Mouse (Mus musculus) monocyte, adult 2 months (primary cell): ENCODE measurements at regions not wholly inside any gene's neighbourhood (a gene's known extent, or its start where the extent isn't known, plus 50 kb on each side); places are given as distances from the start of the nearest gene placed in this dataset.

Experiments
- DNase-seq, 2 experiments: peaks; one replicate each; pipeline ENCODE4 v3.0.0; 2022; ENCODE audit warnings: low spot score in 2 of 2, low read depth in 1 of 2

DNA sequence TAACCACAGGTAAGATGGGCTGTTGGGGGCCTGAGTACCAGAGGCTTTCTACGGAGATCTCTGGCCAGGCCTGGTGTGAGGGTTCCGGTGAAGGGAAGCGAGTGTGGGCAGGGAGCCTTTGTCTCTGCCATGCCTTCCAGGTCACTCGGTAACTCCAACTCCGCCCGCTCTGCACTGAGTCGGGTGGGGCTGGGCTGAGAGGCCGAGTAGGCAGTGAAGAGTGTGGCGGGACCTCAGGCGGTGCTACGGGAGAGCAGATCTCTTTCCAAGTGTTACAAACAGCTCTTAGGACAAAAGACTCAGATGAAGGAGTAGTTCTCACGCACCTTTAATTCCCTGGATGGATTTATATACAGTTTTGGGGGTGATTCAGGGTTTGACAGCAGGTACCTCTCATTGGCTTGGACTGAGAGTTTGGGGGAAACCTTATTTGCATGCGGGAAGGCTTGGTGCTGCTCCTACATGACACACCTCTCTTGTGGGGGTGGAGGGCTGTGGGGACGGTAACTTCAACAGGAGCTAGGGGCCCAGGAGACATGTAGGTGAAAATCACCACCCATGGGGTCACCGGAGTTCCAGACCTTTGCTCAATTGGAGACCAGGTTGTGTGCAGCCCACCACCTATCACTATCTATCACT is 54.7 kb upstream of the Ralgps2 start:
- no peak for DNase-seq

- DNase-seq, result no peak
These were observed 53.7 kb upstream of the Ralgps2 start for GRCm38 (mm10) chr1:156993105-156993504.

DNA sequence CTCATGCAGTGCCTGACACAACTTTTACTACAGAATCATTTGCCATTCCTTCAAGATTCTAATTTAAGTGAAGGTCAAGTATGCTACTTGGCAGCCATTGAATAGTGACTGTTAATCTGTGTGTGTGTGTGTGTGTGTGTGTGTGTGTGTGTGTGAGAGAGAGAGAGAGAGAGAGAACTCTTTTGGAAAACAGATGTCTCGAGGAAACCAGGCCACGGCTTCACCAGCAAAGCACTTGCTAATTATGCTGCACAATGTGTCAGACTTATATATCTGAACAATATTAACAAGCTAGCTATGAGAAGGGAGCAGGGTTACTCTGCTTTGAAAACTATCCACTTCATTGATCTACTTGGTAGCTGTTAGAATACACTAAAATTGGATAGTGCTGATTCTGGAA is 53.1 kb upstream of the Ralgps2 start:
- DNase-seq, result no peak

DNA sequence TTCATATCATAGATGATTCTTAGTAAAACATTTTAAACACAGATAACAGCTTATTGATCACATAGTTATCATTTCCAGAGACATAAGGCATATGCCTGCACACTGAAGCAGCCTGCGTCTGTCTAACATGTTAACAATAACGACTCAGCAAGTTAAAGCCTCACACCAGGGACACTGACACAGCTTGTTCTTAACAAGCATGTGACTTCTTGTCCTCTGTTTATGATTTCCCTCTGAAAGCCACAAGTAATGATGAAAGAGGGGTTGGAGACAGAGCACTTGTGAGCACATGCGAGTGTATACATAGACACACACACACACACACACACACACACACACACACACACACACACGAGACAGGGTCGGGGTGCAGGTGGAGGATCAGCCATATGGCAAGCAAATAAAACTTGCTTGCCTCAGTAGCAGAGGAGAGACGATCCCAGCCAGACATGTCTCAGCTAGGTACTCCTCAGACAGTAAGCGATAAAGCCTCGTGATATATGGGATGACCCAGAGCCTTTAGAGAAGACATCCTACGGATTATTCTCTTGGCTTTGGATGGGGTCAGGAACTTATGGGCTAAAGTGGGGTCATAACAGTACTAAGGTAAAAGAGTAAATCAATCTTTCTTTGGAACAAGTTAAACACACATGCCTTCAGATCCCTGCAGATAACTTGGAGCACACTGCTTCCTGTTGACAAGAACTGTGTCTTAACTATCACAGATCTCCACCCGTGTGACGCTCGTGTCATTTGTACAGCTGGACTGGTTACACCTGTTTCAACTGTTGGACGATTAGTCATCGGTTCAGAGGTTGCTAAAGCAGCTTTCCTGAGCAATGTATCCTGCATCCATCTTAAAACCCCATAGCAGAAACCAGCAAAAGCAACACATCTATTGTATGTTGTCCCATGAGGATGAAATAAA is 51.4 kb upstream of the Ralgps2 start:
- no peak for DNase-seq

DNA sequence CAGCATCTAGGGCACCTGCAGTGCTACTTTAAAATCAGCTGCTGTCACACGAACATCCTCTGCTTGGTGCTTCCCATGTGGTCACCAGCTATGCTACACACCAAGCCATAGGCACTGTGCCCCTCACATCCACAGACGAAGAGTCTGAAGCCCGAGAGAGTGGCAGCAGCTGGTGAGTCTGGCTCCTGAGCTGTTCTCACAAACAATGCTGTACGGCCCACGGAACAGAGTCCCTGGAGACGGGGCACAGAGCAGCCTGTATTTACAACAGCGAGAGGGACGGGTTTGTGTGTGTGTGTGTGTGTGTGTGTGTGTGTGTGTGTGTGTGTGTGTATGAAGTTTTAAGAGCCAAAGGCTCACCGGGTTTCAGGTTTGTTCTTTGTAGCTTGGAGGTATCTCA is 50.7 kb upstream of the Ralgps2 start:
- no peak for DNase-seq

- DNase-seq, result no peak
These were observed 49.8 kb upstream of the Ralgps2 start for GRCm38 (mm10) chr1:156989149-156989785.
